Mouse (Mus musculus) ES-Bruce4 (cell line): ENCODE data around the gene Arih1. TPM values are rescaled to one million over a fixed set of nuclear protein-coding genes. Genes with fewer than 3 reads are reported as not detected.

Source experiments
- H3K27ac ChIP-seq: 2 replicates; pipeline ENCODE4 v1.5.1; 2012; ENCODE audit warnings: low read length, inconsistent platforms; ENCODE audit not compliant: insufficient read depth
- H3K27me3 ChIP-seq: 2 replicates; pipeline ENCODE4 v1.6.1; 2012; ENCODE audit warnings: mild to moderate bottlenecking, low read length, inconsistent platforms; ENCODE audit not compliant: control insufficient read depth, poor library complexity, insufficient read depth, severe bottlenecking
- H3K36me3 ChIP-seq: 2 replicates; pipeline ENCODE4 v1.6.1; 2012; ENCODE audit warnings: inconsistent platforms, mild to moderate bottlenecking, low read length, moderate library complexity; ENCODE audit not compliant: control insufficient read depth, poor library complexity, insufficient read depth, severe bottlenecking
- H3K4me1 ChIP-seq: one replicate; pipeline ENCODE4 v1.8.1; 2011; ENCODE audit warnings: low read length; ENCODE audit not compliant: control insufficient read depth, insufficient read depth
- H3K4me3 ChIP-seq: 2 replicates; pipeline ENCODE4 v1.5.1; 2011; ENCODE audit warnings: low read depth, mild to moderate bottlenecking, low read length
- H3K9ac ChIP-seq: 2 replicates; pipeline ENCODE4 v1.6.1; 2012; ENCODE audit warnings: low read depth, mild to moderate bottlenecking, inconsistent platforms; ENCODE audit not compliant: poor library complexity, severe bottlenecking
- H3K9me3 ChIP-seq: replicated peaks from 2 replicates; pipeline ENCODE4 v1.6.1; 2012; ENCODE audit warnings: mild to moderate bottlenecking, low read length, inconsistent platforms; ENCODE audit not compliant: control insufficient read depth, poor library complexity, insufficient read depth, severe bottlenecking
- CTCF ChIP-seq: IDR thresholded peaks from one replicate; pipeline ENCODE4 v1.8.1; 2011; ENCODE audit warnings: low read depth, low read length
- EP300 ChIP-seq: IDR thresholded peaks from 2 replicates; pipeline ENCODE4 v1.6.1; 2011; ENCODE audit warnings: low read depth, low read length; ENCODE audit not compliant: insufficient read depth
- POLR2A ChIP-seq: IDR thresholded peaks from one replicate; pipeline ENCODE4 v1.8.1; 2011; ENCODE audit warnings: low read length; ENCODE audit not compliant: insufficient read depth
- polyA plus RNA-seq: library from polyadenylated mRNA; stranded (reverse); fragments of >200 nt; gene quantifications from 2 replicates; pipeline ENCODE4 v1.2.4, GENCODE M21; 2011; ENCODE audit warnings: low read depth; ENCODE audit not compliant: missing spikeins, insufficient read depth, insufficient read length

The Arih1 gene
- polyA plus RNA-seq, 1 experiment, result 152 TPM

- H3K9ac ChIP-seq, result no peak overlapping the region
- H3K4me3 ChIP-seq, result no peak overlapping the region
- no peak for TF ChIP-seq CTCF
- H3K4me1 ChIP-seq, result no peaks in the 10 kb centered on the region
- H3K9me3 ChIP-seq, result no peaks in the 10 kb centered on the region
- H3K27me3 ChIP-seq, result no peaks in the 10 kb centered on the region
- no peak overlapping the region for H3K27ac ChIP-seq
- no peaks in the 10 kb centered on the region for H3K36me3 ChIP-seq
Measured at GRCm38 (mm10) chr9:59508146-59508545, 21.7 kb upstream of the Arih1 start.

- TF ChIP-seq POLR2A (no peak), EP300 (no peak), CTCF (no peak)
- Histone ChIP-seq H3K27ac (peak overlapping the region; percentile 64), H3K9ac (peak overlapping the region; percentile 51)
Measured at GRCm38 (mm10) chr9:59487331-59487730, 913 bp upstream of the Arih1 start.

GRCm38 (mm10) chr9:59486076-59486518 lies 321 bp downstream of the Arih1 start:
- Histone ChIP-seq H3K4me3 (peak overlapping the region; percentile 93), H3K27ac (peak overlapping the region; percentile 68), H3K4me1 (no peaks in the 10 kb centered on the region), H3K9me3 (no peaks in the 10 kb centered on the region), H3K27me3 (no peaks in the 10 kb centered on the region), H3K36me3 (0 out of 2 replicates have a peak, but pooled peaks cover 2% of the 10 kb centered on the region), H3K9ac (peak overlapping the region; percentile 83)
- no peak for TF ChIP-seq POLR2A
- no peak for TF ChIP-seq EP300
- TF ChIP-seq CTCF, result no peak

More at GRCm38 (mm10) chr9:59487331-59487730, 913 bp upstream of the Arih1 start:
- 0 out of 2 replicates have a peak, but pooled peaks cover 2% of the 10 kb centered on the region for H3K36me3 ChIP-seq
- no peaks in the 10 kb centered on the region for H3K4me1 ChIP-seq
- H3K4me3 ChIP-seq, result peak overlapping the region; percentile 87; the same call in 1 of the 2 replicates
- no peaks in the 10 kb centered on the region for H3K9me3 ChIP-seq
- H3K27me3 ChIP-seq, result no peaks in the 10 kb centered on the region

- no peaks in the 10 kb centered on the region for H3K4me1 ChIP-seq
- TF ChIP-seq CTCF (no peak), POLR2A (no peak)
Measured at GRCm38 (mm10) chr9:59485511-59486075, 825 bp downstream of the Arih1 start.

GRCm38 (mm10) chr9:59484760-59485159 lies 1.7 kb downstream of the Arih1 start:
- Histone ChIP-seq H3K9me3 (no peaks in the 10 kb centered on the region), H3K27ac (0 out of 2 replicates have a peak overlapping the region, but pooled peaks have one; percentile 15), H3K9ac (peak overlapping the region; percentile 83), H3K4me1 (no peaks in the 10 kb centered on the region), H3K36me3 (0 out of 2 replicates have a peak, but pooled peaks cover 4% of the 10 kb centered on the region), H3K4me3 (peak overlapping the region; percentile 60), H3K27me3 (no peaks in the 10 kb centered on the region)
- no peak for TF ChIP-seq POLR2A
- TF ChIP-seq EP300, result no peak
- no peak for TF ChIP-seq CTCF

More at GRCm38 (mm10) chr9:59485511-59486075, 825 bp downstream of the Arih1 start:
- Histone ChIP-seq H3K9ac (peak overlapping the region; percentile 83), H3K27ac (peak overlapping the region; percentile 68), H3K9me3 (no peaks in the 10 kb centered on the region), H3K27me3 (no peaks in the 10 kb centered on the region), H3K36me3 (0 out of 2 replicates have a peak, but pooled peaks cover 2% of the 10 kb centered on the region), H3K4me3 (peak overlapping the region; percentile 93)

GRCm38 (mm10) chr9:59482419-59482818 lies 4.0 kb downstream of the Arih1 start:
- H3K27ac ChIP-seq, result no peak overlapping the region
- TF ChIP-seq EP300, result no peak
- TF ChIP-seq POLR2A, result no peak
- peak; percentile 79 for TF ChIP-seq CTCF
- no peak overlapping the region for H3K4me3 ChIP-seq
- H3K9ac ChIP-seq, result no peak overlapping the region
- peaks cover 7% of the 10 kb centered on the region for H3K36me3 ChIP-seq
- no peaks in the 10 kb centered on the region for H3K27me3 ChIP-seq
- no peaks in the 10 kb centered on the region for H3K9me3 ChIP-seq
- H3K4me1 ChIP-seq, result no peaks in the 10 kb centered on the region
